Mouse (Mus musculus) heart, embryonic 10.5 days (tissue): ENCODE measurements at regions not wholly inside any gene's neighbourhood (a gene's known extent, or its start where the extent isn't known, plus 50 kb on each side); places are given as distances from the start of the nearest gene placed in this dataset.
A peak's percentile ranks its signal among the peaks of the same experiment; 100 is the strongest.

Experiments
- DNase-seq: peaks from one replicate; pipeline ENCODE4 v3.0.0-alpha.2; 2017; ENCODE audit warnings: low spot score
- H3K27ac ChIP-seq: fragments of 300-500 bp; sonication (generic); 2 replicates; pipeline ENCODE4 v1.5.1; 2016; ENCODE audit warnings: mild to moderate bottlenecking
- H3K27me3 ChIP-seq: fragments of 300-500 bp; sonication (generic); 2 replicates; pipeline ENCODE4 v1.6.1; 2016; ENCODE audit warnings: mild to moderate bottlenecking; ENCODE audit not compliant: poor library complexity, insufficient read depth, severe bottlenecking
- H3K36me3 ChIP-seq: fragments of 300-500 bp; sonication (generic); 2 replicates; pipeline ENCODE4 v1.6.1; 2016; ENCODE audit warnings: mild to moderate bottlenecking, moderate library complexity
- H3K4me1 ChIP-seq: fragments of 300-500 bp; sonication (generic); 2 replicates; pipeline ENCODE4 v1.6.1; 2016; ENCODE audit warnings: mild to moderate bottlenecking
- H3K4me3 ChIP-seq: fragments of 300-500 bp; sonication (generic); 2 replicates; pipeline ENCODE4 v1.5.1; 2016; ENCODE audit warnings: mild to moderate bottlenecking, moderate library complexity
- H3K9me3 ChIP-seq: fragments of 300-500 bp; sonication (generic); 2 replicates; pipeline ENCODE4 v1.6.1; 2016; ENCODE audit warnings: mild to moderate bottlenecking, moderate library complexity
- WGBS: fragments of 180-500 bp; shearing (Covaris S2); methylation state at CpG from one replicate; pipeline ENCODE4 v1.1.7; 2016; 5-methylcytosine and 5-hydroxymethylcytosine counted together

DNA sequence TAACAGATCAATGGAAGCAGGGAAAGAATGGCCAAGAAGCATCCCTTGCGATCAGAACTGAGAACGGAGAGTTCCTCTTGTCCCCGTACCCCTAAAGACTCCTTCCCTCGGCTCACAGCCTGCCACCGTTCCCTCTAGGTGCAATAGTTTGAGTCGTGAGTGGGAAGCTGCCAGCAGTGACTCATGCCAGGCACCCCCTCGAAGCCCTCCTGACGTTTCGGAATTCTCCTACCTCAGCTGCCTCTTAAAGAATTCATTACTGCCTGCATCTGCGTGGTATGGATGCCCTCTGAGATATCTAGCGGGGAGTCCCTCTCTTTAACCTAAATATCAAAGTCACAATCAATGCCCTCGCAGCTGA, 92.2 kb upstream of the Spon1 start:
- H3K36me3 ChIP-seq: no peaks in the 10 kb centered on the region
- peaks cover 5% of the 10 kb centered on the region; the same call in 1 of the 2 replicates for H3K4me1 ChIP-seq
- no peaks in the 10 kb centered on the region for H3K9me3 ChIP-seq
- no peaks in the 10 kb centered on the region for H3K27me3 ChIP-seq
- 67% methylated on average over 12 of the region's 12 CpGs for WGBS
- no peak overlapping the region for H3K27ac ChIP-seq
- no peak for DNase-seq
- H3K4me3 ChIP-seq: no peak overlapping the region

GRCm38 (mm10) chr7:113682271-113682670, 83.5 kb upstream of the Spon1 start:
- no peak overlapping the region for H3K4me3 ChIP-seq
- no peaks in the 10 kb centered on the region for H3K9me3 ChIP-seq
- no peaks in the 10 kb centered on the region for H3K36me3 ChIP-seq
- H3K27ac ChIP-seq: no peak overlapping the region
- H3K27me3 ChIP-seq: 0 out of 2 replicates have a peak, but pooled peaks cover 6% of the 10 kb centered on the region
- peak; percentile 42 for DNase-seq
- 82% methylated on average over 5 of the region's 5 CpGs for WGBS
- peaks cover 12% of the 10 kb centered on the region; the same call in 1 of the 2 replicates for H3K4me1 ChIP-seq

DNA sequence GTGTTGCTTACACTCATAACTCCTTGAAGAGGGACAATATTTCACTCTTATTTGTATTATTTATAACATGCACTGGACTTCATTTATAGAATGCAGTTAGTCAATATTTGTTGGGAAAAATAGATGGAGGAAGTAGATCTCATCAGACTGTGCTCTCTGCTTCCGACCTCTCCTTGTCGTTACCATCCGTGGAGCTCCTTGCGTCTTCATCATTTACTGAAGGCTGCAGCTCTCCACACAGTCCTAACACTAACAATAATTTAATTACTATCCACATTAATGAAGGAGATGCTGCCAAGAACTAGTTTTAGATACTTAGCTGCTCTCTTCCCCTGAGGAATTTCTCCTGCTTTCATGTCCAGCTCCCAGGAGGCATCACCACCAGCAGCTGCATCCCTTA, 80.4 kb upstream of the Spon1 start:
- Histone ChIP-seq H3K27me3 (0 out of 2 replicates have a peak, but pooled peaks cover 6% of the 10 kb centered on the region), H3K27ac (no peak overlapping the region)
- 89% methylated on average over 4 of the region's 4 CpGs for WGBS

DNA sequence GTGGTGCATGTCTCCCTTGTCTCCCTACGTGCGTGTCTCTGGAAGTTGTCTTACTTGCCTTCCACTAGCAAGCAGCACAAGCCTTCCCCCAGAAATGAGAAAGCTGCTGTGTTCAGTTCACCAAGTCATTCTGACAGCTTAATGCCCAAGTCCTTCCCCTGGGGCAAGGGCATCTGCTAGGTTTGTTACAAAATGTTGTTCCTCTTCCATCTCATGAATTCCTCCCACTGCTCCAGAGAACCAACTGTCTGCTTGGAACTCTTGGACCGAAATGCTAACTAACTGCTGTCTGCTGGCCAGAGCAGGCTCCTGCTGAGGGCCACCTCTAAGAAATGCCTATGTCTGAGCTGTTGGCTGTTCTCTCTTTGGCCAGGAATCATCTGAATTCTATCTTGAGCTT, 79.3 kb upstream of the Spon1 start:
- no peak for DNase-seq
- H3K36me3 ChIP-seq: no peaks in the 10 kb centered on the region
- H3K4me3 ChIP-seq: no peak overlapping the region
- 60% methylated on average over 3 of the region's 3 CpGs for WGBS
- no peaks in the 10 kb centered on the region for H3K9me3 ChIP-seq
- no peak overlapping the region for H3K27ac ChIP-seq
- H3K4me1 ChIP-seq: peaks cover 17% of the 10 kb centered on the region
- 0 out of 2 replicates have a peak, but pooled peaks cover 6% of the 10 kb centered on the region for H3K27me3 ChIP-seq

More for the DNA sequence above, 80.4 kb upstream of the Spon1 start:
- peak; percentile 53 for DNase-seq
- no peaks in the 10 kb centered on the region for H3K9me3 ChIP-seq
- H3K4me1 ChIP-seq: peaks cover 13% of the 10 kb centered on the region
- no peak overlapping the region for H3K4me3 ChIP-seq
- no peaks in the 10 kb centered on the region for H3K36me3 ChIP-seq

DNA sequence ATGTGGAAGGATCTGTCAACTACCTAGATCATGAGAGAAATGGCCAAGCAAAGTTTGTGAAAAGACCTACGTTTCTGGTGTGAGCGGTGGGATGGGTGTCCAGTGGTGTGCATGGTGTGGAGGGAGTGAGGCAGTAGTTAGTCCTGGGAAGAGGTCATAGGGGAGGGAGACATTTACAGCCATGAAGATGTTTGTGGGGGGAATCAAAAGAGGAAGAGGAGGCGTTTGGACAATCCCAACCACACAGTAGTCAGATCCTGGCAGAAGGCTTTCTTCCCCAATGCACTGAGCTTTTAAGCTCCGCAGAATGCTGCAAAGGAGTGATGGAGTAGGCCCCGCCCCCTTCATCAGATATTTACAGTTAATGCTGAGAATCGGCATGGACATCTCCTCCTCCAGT, 78.2 kb upstream of the Spon1 start:
- H3K4me1 ChIP-seq: peaks cover 17% of the 10 kb centered on the region
- H3K9me3 ChIP-seq: no peaks in the 10 kb centered on the region
- H3K27ac ChIP-seq: no peak overlapping the region
- 0 out of 2 replicates have a peak, but pooled peaks cover 6% of the 10 kb centered on the region for H3K27me3 ChIP-seq
- DNase-seq: no peak
- H3K36me3 ChIP-seq: no peaks in the 10 kb centered on the region
- H3K4me3 ChIP-seq: no peak overlapping the region
- 77% methylated on average over 6 of the region's 6 CpGs for WGBS

- 27% methylated on average over 8 of the region's 8 CpGs for WGBS
- Histone ChIP-seq H3K4me3 (no peak overlapping the region), H3K4me1 (peaks cover 17% of the 10 kb centered on the region), H3K9me3 (no peaks in the 10 kb centered on the region), H3K27ac (peak overlapping the region; percentile 69; the same call in 1 of the 2 replicates), H3K36me3 (no peaks in the 10 kb centered on the region), H3K27me3 (0 out of 2 replicates have a peak, but pooled peaks cover 6% of the 10 kb centered on the region)
- peak; percentile 78 for DNase-seq
These were observed 77.5 kb upstream of the Spon1 start for GRCm38 (mm10) chr7:113688231-113688669.

DNA sequence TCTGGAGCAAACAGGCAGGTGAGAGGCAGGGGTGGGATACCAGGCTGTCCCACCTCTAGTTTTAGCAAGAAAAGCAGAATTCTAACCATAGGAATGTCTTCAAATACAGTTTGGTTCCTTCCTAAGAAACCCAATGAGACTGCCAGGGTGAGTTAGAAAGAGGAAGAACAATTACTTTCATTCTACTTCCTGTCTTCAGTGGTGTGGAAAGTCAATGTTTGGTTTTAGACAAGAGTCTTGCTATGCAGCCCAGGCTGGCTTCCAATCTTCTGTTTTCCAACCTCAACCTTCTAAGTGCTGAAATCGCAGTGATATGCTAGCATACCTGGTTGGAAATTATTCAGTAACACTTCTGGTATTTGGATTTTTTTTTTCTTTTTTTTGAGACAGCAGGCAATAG, 77.1 kb upstream of the Spon1 start:
- Histone ChIP-seq H3K27ac (peak overlapping the region; percentile 69; the same call in 1 of the 2 replicates), H3K4me3 (no peak overlapping the region), H3K27me3 (0 out of 2 replicates have a peak, but pooled peaks cover 6% of the 10 kb centered on the region), H3K4me1 (peaks cover 22% of the 10 kb centered on the region), H3K36me3 (no peaks in the 10 kb centered on the region), H3K9me3 (no peaks in the 10 kb centered on the region)
- no peak for DNase-seq
- WGBS: 74% methylated on average over 1 of the region's 1 CpGs

GRCm38 (mm10) chr7:113689131-113689530, 76.7 kb upstream of the Spon1 start:
- WGBS: 72% methylated on average over 2 of the region's 2 CpGs
- H3K27me3 ChIP-seq: 0 out of 2 replicates have a peak, but pooled peaks cover 7% of the 10 kb centered on the region
- H3K4me3 ChIP-seq: no peak overlapping the region
- H3K9me3 ChIP-seq: no peaks in the 10 kb centered on the region
- H3K27ac ChIP-seq: no peak overlapping the region
- DNase-seq: no peak
- H3K4me1 ChIP-seq: peaks cover 26% of the 10 kb centered on the region
- H3K36me3 ChIP-seq: no peaks in the 10 kb centered on the region

DNA sequence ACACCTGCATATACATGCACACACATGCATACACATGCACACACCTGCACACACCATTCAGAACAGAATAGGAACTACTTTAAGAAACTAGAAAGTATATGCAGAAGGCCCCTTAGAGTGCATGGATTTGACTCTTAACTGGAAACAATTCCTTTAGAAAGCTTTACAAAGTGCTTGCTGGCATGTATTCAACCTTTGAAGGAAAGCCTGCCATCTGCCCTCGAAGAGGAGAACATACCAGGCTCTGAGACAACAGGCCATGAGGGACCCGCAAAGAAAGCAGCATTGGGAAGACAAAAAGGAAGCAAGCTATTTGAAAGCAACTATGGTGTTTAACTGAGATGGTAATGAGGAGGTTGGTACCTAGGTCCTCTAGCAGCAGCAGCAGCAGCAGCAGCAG, 74.0 kb upstream of the Spon1 start:
- peaks cover 29% of the 10 kb centered on the region for H3K4me1 ChIP-seq
- no peak for DNase-seq
- 77% methylated on average over 2 of the region's 2 CpGs for WGBS
- H3K27me3 ChIP-seq: 0 out of 2 replicates have a peak, but pooled peaks cover 3% of the 10 kb centered on the region
- H3K36me3 ChIP-seq: no peaks in the 10 kb centered on the region
- H3K27ac ChIP-seq: no peak overlapping the region
- H3K4me3 ChIP-seq: no peak overlapping the region
- no peaks in the 10 kb centered on the region for H3K9me3 ChIP-seq

- Histone ChIP-seq H3K4me1 (peaks cover 20% of the 10 kb centered on the region), H3K36me3 (no peaks in the 10 kb centered on the region), H3K9me3 (no peaks in the 10 kb centered on the region), H3K27ac (peak overlapping the region; percentile 47; the same call in 1 of the 2 replicates), H3K27me3 (0 out of 2 replicates have a peak, but pooled peaks cover 3% of the 10 kb centered on the region), H3K4me3 (no peak overlapping the region)
- WGBS: 40% methylated on average over 3 of the region's 3 CpGs
- DNase-seq: no peak
These were observed 72.3 kb upstream of the Spon1 start for GRCm38 (mm10) chr7:113693526-113693925.

GRCm38 (mm10) chr7:113694466-113694865, 71.3 kb upstream of the Spon1 start:
- no peaks in the 10 kb centered on the region for H3K9me3 ChIP-seq
- no peak overlapping the region for H3K4me3 ChIP-seq
- H3K36me3 ChIP-seq: no peaks in the 10 kb centered on the region
- WGBS: 68% methylated on average over 5 of the region's 5 CpGs
- peaks cover 18% of the 10 kb centered on the region for H3K4me1 ChIP-seq
- H3K27ac ChIP-seq: no peak overlapping the region
- DNase-seq: no peak
- 0 out of 2 replicates have a peak, but pooled peaks cover 3% of the 10 kb centered on the region for H3K27me3 ChIP-seq

GRCm38 (mm10) chr7:113705929-113706328, 59.9 kb upstream of the Spon1 start:
- Histone ChIP-seq H3K27ac (no peak overlapping the region), H3K36me3 (no peaks in the 10 kb centered on the region), H3K27me3 (0 out of 2 replicates have a peak, but pooled peaks cover 4% of the 10 kb centered on the region), H3K9me3 (no peaks in the 10 kb centered on the region), H3K4me1 (0 out of 2 replicates have a peak, but pooled peaks cover 2% of the 10 kb centered on the region), H3K4me3 (no peak overlapping the region)
- no peak for DNase-seq

DNA sequence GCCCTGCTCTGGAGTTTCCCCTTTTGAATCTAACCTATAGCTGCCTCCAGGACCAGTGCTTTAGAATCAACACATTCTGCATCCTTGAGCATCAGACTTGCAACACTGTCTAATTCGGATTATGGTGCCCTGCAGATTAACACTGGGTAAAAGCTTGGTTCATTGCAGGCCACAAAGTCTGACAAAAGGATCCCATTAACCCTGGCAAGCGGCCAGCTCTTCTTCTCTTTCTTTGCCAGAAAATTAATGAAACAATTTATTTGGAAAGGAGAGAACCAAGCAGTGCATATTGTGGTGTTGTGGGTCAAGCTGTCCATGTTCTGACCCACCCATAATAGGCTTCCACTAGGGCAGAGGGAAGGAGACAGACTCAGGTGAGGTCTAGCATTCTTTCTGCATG, 58.2 kb upstream of the Spon1 start:
- 65% methylated on average over 2 of the region's 2 CpGs for WGBS

More for the DNA sequence above, 58.2 kb upstream of the Spon1 start:
- Histone ChIP-seq H3K36me3 (no peaks in the 10 kb centered on the region), H3K27me3 (0 out of 2 replicates have a peak, but pooled peaks cover 4% of the 10 kb centered on the region), H3K4me1 (no peaks in the 10 kb centered on the region), H3K4me3 (no peak overlapping the region), H3K9me3 (no peaks in the 10 kb centered on the region), H3K27ac (no peak overlapping the region)
- DNase-seq: no peak
